Mouse (Mus musculus) intestine, embryonic 14.5 days (tissue): ENCODE data around the gene Fmo6. TPM values are rescaled to one million over a fixed set of nuclear protein-coding genes. Genes with fewer than 3 reads are reported as not detected.

ENCODE experiments used
- ATAC-seq: fragments of 200-750 bp; cut with Nextera tagmentation; replicated peaks from 2 replicates; pipeline ENCODE4 v1.8.0; 2017; ENCODE audit warnings: low read depth, moderate number of reproducible peaks, moderate TSS enrichment, moderate library complexity; ENCODE audit not compliant: low FRiP score, low TSS enrichment
- DNase-seq: peaks from one replicate; pipeline ENCODE4 v3.0.0-alpha.2; 2018; ENCODE audit warnings: low spot score
- H3K27ac ChIP-seq: fragments of 300-500 bp; sonication (generic); 2 replicates; pipeline ENCODE4 v1.5.1; 2014; ENCODE audit warnings: low read depth, mild to moderate bottlenecking, control low read depth
- H3K27me3 ChIP-seq: fragments of 300-500 bp; sonication (generic); replicated peaks from 2 replicates; pipeline ENCODE4 v1.6.1; 2014; ENCODE audit warnings: low read length, control low read depth; ENCODE audit not compliant: control insufficient read depth, insufficient read depth
- H3K36me3 ChIP-seq: fragments of 300-500 bp; sonication (generic); 2 replicates; pipeline ENCODE4 v1.6.1; 2014; ENCODE audit warnings: low read length, control low read depth; ENCODE audit not compliant: control insufficient read depth, insufficient read depth
- H3K4me1 ChIP-seq: fragments of 300-500 bp; sonication (generic); replicated peaks from 2 replicates; pipeline ENCODE4 v1.6.1; 2014; ENCODE audit warnings: low read length, control low read depth, mixed read lengths; ENCODE audit not compliant: control insufficient read depth, insufficient read depth
- H3K4me2 ChIP-seq: fragments of 300-500 bp; sonication (generic); 2 replicates; pipeline ENCODE4 v1.6.1; 2014; ENCODE audit warnings: low read length
- H3K4me3 ChIP-seq: fragments of 300-500 bp; sonication (generic); 2 replicates; pipeline ENCODE4 v1.5.1; 2014; ENCODE audit warnings: low read depth, low read length, control low read depth, mixed read lengths
- H3K9ac ChIP-seq: fragments of 300-500 bp; sonication (generic); 2 replicates; pipeline ENCODE4 v1.6.1; 2014; ENCODE audit warnings: mild to moderate bottlenecking, low read length
- H3K9me3 ChIP-seq: fragments of 300-500 bp; sonication (generic); 2 replicates; pipeline ENCODE4 v1.6.1; 2016; ENCODE audit warnings: low read length, control low read depth; ENCODE audit not compliant: control insufficient read depth
- WGBS: fragments of 180-500 bp; shearing (Covaris S2); extraction: QIAGEN DNeasy Blood & Tissue Kit; methylation state at CpG from one replicate; pipeline ENCODE4 v1.1.7; 2014; 5-methylcytosine and 5-hydroxymethylcytosine counted together
- polyA plus RNA-seq: library from polyadenylated mRNA; unstranded; fragments of >200 nt; fragmentation: Nextera tagmentation; extraction: Ambion mirVana; gene quantifications from 2 replicates; pipeline ENCODE4 v1.2.1, GENCODE M21; 2014

Gene Fmo6
- polyA plus RNA-seq, 1 experiment from 2014 or later, result 0.08 TPM

GRCm38 (mm10) chr1:162930631-162931030 is 6.7 kb downstream of the Fmo6 start:
- Histone ChIP-seq H3K4me2 (no peak overlapping the region), H3K4me1 (no peaks in the 10 kb centered on the region), H3K9ac (no peak overlapping the region), H3K36me3 (no peaks in the 10 kb centered on the region), H3K9me3 (no peaks in the 10 kb centered on the region), H3K27me3 (no peaks in the 10 kb centered on the region), H3K27ac (no peak overlapping the region), H3K4me3 (no peak overlapping the region)
- ATAC-seq (no peak), DNase-seq (no peak)
- WGBS, result 64% methylated on average over 2 of the region's 2 CpGs

GRCm38 (mm10) chr1:162929146-162929545 is 8.2 kb downstream of the Fmo6 start:
- DNase-seq (no peak), ATAC-seq (no peak)
- 86% methylated on average over 3 of the region's 3 CpGs for WGBS
- no peaks in the 10 kb centered on the region for H3K36me3 ChIP-seq
- no peaks in the 10 kb centered on the region for H3K4me1 ChIP-seq
- H3K9ac ChIP-seq, result no peak overlapping the region
- H3K4me3 ChIP-seq, result no peak overlapping the region
- no peaks in the 10 kb centered on the region for H3K9me3 ChIP-seq
- H3K4me2 ChIP-seq, result no peak overlapping the region
- no peaks in the 10 kb centered on the region for H3K27me3 ChIP-seq
- H3K27ac ChIP-seq, result no peak overlapping the region

GRCm38 (mm10) chr1:162925121-162925520 is 12.2 kb downstream of the Fmo6 start:
- H3K9ac ChIP-seq, result no peak overlapping the region
- H3K4me1 ChIP-seq, result no peaks in the 10 kb centered on the region
- no peak overlapping the region for H3K27ac ChIP-seq
- H3K4me2 ChIP-seq, result no peak overlapping the region
- no peak overlapping the region for H3K4me3 ChIP-seq
- no peaks in the 10 kb centered on the region for H3K9me3 ChIP-seq
- no peaks in the 10 kb centered on the region for H3K27me3 ChIP-seq
- 90% methylated on average over 1 of the region's 1 CpGs for WGBS
- no peaks in the 10 kb centered on the region for H3K36me3 ChIP-seq
- no peak for ATAC-seq
- no peak for DNase-seq

GRCm38 (mm10) chr1:162916661-162917060 is 20.7 kb downstream of the Fmo6 start:
- WGBS, result 73% methylated on average over 8 of the region's 8 CpGs
- H3K36me3 ChIP-seq, result no peaks in the 10 kb centered on the region

GRCm38 (mm10) chr1:162914932-162915556 is 22.3 kb downstream of the Fmo6 start:
- H3K4me2 ChIP-seq, result no peak overlapping the region
- no peak for ATAC-seq

More at GRCm38 (mm10) chr1:162916661-162917060, 20.7 kb downstream of the Fmo6 start:
- DNase-seq (no peak), ATAC-seq (no peak)
- Histone ChIP-seq H3K27me3 (no peaks in the 10 kb centered on the region), H3K4me2 (no peak overlapping the region), H3K27ac (no peak overlapping the region), H3K4me3 (no peak overlapping the region), H3K9ac (no peak overlapping the region), H3K9me3 (no peaks in the 10 kb centered on the region), H3K4me1 (no peaks in the 10 kb centered on the region)

GRCm38 (mm10) chr1:162912085-162912484 is 25.2 kb downstream of the Fmo6 start:
- ATAC-seq (no peak), DNase-seq (no peak)
- H3K4me3 ChIP-seq, result no peak overlapping the region
- no peaks in the 10 kb centered on the region for H3K36me3 ChIP-seq
- H3K4me1 ChIP-seq, result no peaks in the 10 kb centered on the region
- no peaks in the 10 kb centered on the region for H3K27me3 ChIP-seq
- H3K27ac ChIP-seq, result no peak overlapping the region
- no peaks in the 10 kb centered on the region for H3K9me3 ChIP-seq
- no peak overlapping the region for H3K9ac ChIP-seq
- no peak overlapping the region for H3K4me2 ChIP-seq

More at GRCm38 (mm10) chr1:162914932-162915556, 22.3 kb downstream of the Fmo6 start:
- H3K9me3 ChIP-seq, result no peaks in the 10 kb centered on the region
- H3K36me3 ChIP-seq, result no peaks in the 10 kb centered on the region
- H3K27ac ChIP-seq, result no peak overlapping the region
- no peak overlapping the region for H3K4me3 ChIP-seq
- H3K9ac ChIP-seq, result no peak overlapping the region
- H3K4me1 ChIP-seq, result no peaks in the 10 kb centered on the region
- H3K27me3 ChIP-seq, result no peaks in the 10 kb centered on the region
- WGBS, result 78% methylated on average over 4 of the region's 4 CpGs
- DNase-seq, result no peak

GRCm38 (mm10) chr1:162901879-162902278 is 35.4 kb downstream of the Fmo6 start:
- H3K4me1 ChIP-seq, result no peaks in the 10 kb centered on the region
- no peaks in the 10 kb centered on the region for H3K9me3 ChIP-seq
- no peak overlapping the region for H3K9ac ChIP-seq
- ATAC-seq (no peak), DNase-seq (no peak)
- H3K36me3 ChIP-seq, result no peaks in the 10 kb centered on the region
- 81% methylated on average over 4 of the region's 4 CpGs for WGBS
- no peak overlapping the region for H3K4me2 ChIP-seq
- H3K27ac ChIP-seq, result no peak overlapping the region
- H3K4me3 ChIP-seq, result no peak overlapping the region
- no peaks in the 10 kb centered on the region for H3K27me3 ChIP-seq

- H3K27me3 ChIP-seq, result no peaks in the 10 kb centered on the region
- no peak within 1 kb of the TSS for H3K4me3 ChIP-seq
- H3K36me3 ChIP-seq, result no peaks in the 10 kb centered on the region
- no peaks in the 10 kb centered on the region for H3K9me3 ChIP-seq
- no peaks in the 10 kb centered on the region for H3K4me1 ChIP-seq
- ATAC-seq, result no peak
- H3K27ac ChIP-seq, result no peak within 1 kb of the TSS
- H3K4me2 ChIP-seq, result no peak within 1 kb of the TSS
- no peak within 1 kb of the TSS for H3K9ac ChIP-seq
- 73% methylated on average over 14 of the region's 14 CpGs for WGBS
- DNase-seq, result no peak
Measured at GRCm38 (mm10) chr1:162897838-162898811, 39.2 kb downstream of the Fmo6 start, which contains the start of gene Fmo2. Gene Fmo2, minus strand, starts transcription at chr1:162898726.
